Mouse (Mus musculus) brain, embryonic 14.5 days (tissue): Measurements from ENCODE around the gene Zdhhc16.

Experiments used
- CTCF ChIP-seq: fragments of 200-500 bp; IDR thresholded peaks from 2 replicates; pipeline ENCODE4 v1.5.1; 2012; ENCODE audit warnings: inconsistent platforms, mild to moderate bottlenecking, moderate library complexity, borderline replicate concordance; ENCODE audit not compliant: insufficient read depth, insufficient read length; ENCODE audit errors: extremely low read depth
- POLR2A ChIP-seq: fragments of 200-500 bp; IDR thresholded peaks from 2 replicates; pipeline ENCODE4 v1.6.1; 2012; ENCODE audit warnings: mild to moderate bottlenecking, inconsistent platforms, borderline replicate concordance; ENCODE audit not compliant: poor library complexity, insufficient read depth, insufficient read length, severe bottlenecking; ENCODE audit errors: extremely low read depth

DNA sequence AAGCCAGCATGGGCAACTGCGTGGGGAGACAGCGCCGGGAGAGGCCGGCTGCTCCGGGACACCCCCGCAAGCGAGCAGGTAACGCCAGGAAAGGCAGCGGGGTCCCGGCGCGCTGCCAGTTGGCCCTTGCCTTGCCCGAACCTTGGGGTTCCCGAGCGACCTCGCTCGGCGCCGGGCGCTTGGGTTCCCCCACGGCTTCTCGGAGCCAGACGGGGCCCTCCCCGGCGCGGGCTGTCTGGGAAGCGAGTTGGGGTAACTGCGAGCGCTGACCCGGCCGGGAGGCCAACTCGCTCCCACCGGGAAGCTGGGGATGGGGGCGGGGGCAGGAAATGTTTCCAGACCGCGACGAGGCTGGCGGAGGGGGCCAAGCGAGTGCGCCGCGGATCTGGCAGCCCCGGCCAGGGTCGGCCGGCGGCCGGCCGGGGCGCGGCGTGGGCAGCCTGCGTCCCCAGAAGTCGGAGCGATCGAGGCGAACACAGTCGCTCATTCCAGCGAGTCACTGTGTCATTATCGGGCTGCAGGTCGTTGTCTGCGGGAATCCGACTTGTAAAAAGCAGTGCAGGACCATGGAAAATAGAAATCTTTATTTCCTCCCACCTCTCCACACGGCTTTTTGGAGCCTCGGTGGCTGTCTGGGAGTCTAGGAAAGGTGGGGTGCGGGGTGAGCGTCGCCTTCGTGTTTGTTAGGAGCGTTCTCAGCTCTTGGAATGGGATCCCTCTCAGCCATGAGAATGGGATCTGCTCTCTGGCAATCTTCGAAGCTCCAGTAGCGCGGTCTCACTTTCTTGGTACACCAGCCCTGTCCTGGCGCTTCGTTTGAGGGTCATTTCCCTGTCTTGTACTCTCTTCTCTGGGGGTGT, 48.9 kb downstream of the Zdhhc16 start:
- TF ChIP-seq CTCF, result no peak
- TF ChIP-seq POLR2A, result no peak
